Mouse (Mus musculus) G1E-ER4 (cell line): ENCODE results near the gene Gucd1. TPM values are rescaled to one million over a fixed set of nuclear protein-coding genes. Genes with fewer than 3 reads are reported as not detected.

Experiments
- GATA1 ChIP-seq: IDR thresholded peaks from one replicate; pipeline ENCODE4 v1.8.0; 2012; ENCODE audit warnings: low read length, inconsistent platforms
- polyA plus RNA-seq: library from polyadenylated mRNA; stranded (reverse); fragments of >175 nt; gene quantifications from 2 replicates; pipeline ENCODE4 v1.2.3, GENCODE M21; 2012

Gene Gucd1
- polyA plus RNA-seq, 1 experiment, result 25.9 TPM

DNA sequence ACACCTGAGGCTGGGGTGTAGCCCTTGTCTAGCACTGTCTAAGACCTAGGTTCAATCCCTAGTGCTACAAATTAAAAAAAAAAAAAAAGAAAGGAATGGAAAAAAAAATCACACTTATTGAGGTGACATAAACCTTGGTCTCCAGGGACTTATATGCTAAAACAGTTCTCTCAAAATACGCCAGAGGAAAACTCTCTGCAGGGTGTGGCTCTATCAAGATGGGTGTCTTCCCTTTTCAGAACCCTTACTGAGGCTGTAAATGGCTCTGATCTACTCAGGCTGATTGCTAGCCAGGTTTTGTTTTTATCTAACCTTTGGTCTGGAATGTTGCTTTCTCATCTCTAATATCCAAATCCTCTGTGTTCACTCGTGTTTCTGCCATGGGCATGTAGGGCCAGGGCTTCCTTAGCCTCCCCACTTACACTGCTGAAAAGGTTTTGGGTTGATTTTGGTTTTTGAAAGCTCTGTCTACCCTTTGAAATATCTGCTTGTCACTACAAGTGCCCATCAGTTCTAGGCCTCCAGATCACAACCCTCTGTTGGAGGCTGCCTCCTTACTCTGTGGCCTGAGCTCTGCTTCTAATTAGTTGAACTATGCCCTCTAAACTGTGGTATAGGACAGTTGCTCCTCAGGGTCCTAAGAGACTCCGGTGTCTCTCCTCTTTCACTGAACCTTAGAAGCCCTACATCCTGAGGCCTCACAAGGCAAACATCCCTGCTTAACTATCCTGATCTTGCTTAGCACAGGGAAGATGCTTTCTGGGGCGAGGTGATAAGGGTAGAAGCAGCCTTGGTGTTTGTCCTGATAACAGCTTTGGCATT lies 2.3 kb downstream of the Gucd1 start:
- TF ChIP-seq GATA1, result peak; percentile 80

- peak; percentile 28 for TF ChIP-seq GATA1
Observed at GRCm38 (mm10) chr10:75514361-75514760, 3.4 kb downstream of the Gucd1 start.

- no peak for TF ChIP-seq GATA1
Observed at GRCm38 (mm10) chr10:75513306-75514067, 4.3 kb downstream of the Gucd1 start.

GRCm38 (mm10) chr10:75512796-75513195 lies 5.0 kb downstream of the Gucd1 start:
- TF ChIP-seq GATA1, result no peak

DNA sequence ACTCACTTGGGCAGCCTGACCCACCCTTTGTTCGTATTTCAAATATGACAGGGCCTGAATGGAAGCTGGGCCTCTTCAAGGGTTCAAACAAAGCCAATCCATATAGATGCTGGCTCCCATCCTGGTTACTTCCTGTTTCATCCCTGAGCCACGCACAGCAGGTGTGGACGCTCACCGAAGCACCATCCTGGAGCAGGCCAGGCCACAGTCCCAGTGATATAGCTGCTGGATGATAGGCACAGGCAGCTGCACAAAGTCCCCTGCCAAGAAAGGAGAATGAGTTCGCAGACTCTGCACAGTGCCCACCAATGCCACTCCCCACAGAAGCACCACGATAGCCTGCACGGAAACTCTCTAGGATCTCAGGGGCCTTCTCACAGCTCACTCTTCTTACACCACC lies 5.9 kb downstream of the Gucd1 start:
- TF ChIP-seq GATA1, result no peak

DNA sequence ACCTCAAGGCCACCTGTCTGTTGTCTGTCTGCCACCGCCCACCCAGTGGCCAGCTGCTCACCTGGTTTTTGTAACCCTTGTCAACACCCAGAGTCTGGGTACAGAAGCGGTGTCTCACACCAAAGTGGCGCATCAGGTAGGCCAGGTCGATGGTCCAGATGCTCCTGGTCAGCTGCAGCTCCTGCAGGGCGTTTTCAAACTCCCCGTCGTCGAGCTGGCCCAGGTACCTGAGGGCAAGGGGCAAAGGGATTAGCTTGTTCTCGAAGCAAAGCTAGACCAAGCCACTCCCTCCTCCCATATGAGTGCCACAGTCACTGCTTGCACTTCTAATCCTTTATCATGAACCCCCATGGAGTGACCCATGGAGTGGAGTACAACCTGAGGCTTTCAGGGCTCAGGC lies 6.7 kb downstream of the Gucd1 start:
- TF ChIP-seq GATA1, result no peak

DNA sequence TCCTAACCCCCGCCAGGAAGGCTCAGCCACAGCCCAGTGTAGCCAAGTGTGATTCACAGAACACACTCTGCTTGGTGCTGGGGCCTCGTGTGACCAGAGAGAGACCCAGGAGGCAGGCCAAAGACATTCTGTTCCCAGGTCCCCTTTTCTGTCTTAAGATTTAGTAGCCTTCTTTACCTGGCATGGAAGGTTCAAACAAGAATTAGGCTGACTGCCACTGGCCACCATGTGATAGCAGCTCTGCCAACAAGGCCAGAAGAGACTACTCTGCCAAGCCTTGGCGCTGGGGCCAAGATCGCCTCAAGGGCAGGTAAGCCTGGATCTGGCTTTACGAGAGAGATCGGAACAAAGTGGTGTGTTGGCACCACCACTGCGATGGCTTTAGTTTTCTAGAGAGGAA lies 7.3 kb downstream of the Gucd1 start:
- TF ChIP-seq GATA1, result no peak

DNA sequence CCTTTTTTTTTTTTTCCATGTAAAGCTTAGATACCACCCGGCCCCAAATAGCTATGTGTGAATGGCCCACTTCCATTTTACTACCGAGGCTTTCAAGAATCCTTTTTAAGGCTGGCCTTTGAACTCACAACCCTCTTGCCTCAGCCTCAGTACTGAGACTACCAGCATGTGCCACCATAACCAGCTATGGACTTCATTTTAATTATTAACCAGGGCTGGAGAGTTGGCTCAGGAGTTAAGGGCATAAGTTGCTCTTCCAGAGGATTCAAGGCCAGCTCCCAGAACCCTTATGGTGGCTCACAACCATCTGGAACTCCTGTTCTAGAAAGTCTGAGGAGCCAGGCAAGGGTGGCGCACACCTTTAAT lies 12.7 kb downstream of the Gucd1 start:
- no peak for TF ChIP-seq GATA1

DNA sequence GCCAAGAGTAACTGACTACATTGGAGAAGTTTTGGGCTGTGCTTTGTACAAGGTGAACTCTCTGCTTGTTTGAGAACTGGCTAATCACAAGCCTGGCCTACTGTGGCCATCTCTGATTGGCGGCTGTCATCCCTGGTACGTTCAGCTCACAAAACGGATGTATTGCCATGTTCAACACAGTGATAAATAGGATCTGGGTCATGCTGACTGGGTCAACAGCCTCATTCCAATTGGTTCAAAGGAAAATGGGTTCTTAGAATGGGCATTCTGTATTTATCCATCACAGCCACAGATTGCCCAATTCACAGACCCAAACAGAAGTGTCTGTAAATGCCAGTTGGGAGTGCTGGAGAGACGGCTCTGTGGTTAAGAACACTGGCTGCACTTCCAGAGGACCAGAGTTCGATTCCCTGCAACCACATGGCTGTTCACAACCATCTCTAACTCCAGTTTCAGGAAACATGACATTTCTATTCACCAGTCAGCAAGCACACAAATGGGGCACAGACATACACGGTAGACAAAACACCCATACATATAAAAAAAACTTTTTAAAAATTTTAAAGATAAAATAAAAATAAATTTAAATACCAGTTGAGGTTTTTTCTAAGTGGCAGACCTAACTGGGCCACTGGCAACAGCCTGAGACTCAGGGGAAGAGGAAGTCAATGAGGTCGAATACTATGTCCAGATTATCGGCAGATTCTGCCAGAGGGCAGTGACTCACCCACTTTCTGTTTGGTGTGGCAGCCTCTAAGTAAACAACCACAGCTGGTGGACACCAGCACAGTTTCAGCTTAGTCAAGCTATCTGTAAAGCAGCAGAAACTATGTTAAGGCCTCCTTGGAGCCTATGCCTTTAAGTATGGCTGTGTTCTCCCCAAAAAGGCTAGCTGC lies 13.3 kb downstream of the Gucd1 start:
- no peak for TF ChIP-seq GATA1

DNA sequence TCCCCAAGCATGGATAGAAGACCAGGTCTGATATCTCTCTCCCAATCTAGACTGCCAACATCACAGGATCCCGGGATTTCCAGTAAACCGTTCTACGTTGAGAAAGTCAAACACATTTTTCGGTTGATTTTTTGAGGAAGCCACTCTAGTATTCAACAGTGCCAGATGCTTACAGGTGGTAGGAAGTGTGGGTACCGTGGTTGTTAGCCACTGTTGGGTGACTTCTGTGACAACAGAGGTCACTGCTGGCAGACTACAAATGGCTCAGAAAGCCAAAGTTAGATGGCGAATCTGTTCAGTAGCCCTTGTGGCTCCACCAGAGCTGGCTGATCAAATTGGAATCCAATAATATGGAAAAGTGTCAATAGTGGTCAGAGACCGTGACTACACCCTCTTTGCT lies 14.1 kb downstream of the Gucd1 start:
- no peak for TF ChIP-seq GATA1

DNA sequence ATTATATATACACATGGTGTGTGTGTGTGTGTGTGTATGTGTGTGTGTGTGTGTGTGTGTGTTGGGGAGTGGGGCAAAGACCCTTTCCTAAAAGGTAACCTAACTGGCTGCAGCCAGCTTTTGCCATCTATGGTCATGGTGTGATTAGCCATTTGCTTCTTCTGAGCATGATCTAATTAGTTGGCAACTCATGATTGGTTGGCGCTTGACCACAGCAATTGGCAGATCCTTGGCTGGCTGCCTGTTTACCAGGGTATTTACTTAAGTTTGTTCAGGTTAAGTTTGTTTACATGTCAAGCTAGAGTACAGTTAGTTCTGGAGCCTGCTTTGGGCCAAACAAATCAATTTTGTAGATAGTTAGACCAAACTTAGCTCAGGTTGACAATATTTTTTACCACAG lies 16.1 kb downstream of the Gucd1 start:
- TF ChIP-seq GATA1, result no peak

- no peak for TF ChIP-seq GATA1
Observed at GRCm38 (mm10) chr10:75500345-75500744, 17.4 kb downstream of the Gucd1 start.

GRCm38 (mm10) chr10:75499791-75500190 lies 18.0 kb downstream of the Gucd1 start:
- no peak for TF ChIP-seq GATA1

DNA sequence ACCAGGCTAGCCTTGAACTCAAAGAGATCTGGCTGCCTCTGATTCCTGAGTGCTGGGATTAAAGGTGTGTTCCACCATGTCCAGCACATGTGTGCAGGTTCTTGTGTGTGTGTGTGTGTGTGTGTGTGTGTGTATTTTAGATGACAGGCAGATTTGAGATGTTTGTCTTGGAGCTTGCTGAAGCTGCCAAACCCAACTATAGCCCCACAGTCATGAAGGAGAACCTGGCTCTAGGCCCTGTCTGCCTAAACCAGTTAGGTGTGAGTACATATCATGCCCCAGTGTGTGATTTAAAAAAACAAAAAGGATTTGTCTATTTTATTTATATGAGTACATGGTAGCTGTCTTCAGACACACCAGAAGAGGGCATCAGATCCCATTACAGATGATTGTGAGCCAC lies 21.9 kb downstream of the Gucd1 start:
- no peak for TF ChIP-seq GATA1

- no peak for TF ChIP-seq GATA1
Observed at GRCm38 (mm10) chr10:75495304-75495703, 22.5 kb downstream of the Gucd1 start.

DNA sequence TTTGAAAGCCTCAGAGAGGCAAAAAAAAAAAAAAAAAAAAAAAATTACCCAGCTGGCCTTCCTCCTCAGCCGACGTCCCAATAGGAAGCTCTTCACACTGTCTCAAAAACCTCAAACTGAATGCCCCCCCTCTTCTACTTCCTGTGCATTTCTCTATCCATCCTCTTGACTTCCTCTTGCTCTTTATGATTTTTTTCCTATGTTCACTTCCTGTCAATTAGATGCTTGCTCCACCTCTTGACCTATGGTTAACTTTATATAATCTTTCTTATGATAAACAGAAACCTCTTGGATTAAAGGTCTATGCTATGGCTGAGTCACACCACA lies 25.9 kb downstream of the Gucd1 start:
- no peak for TF ChIP-seq GATA1
